Mouse (Mus musculus): ENCODE results near the gene Slc3a1. TPM values are rescaled to one million over a fixed set of nuclear protein-coding genes. Genes with fewer than 3 reads are reported as not detected.

Gene Slc3a1
- polyA plus RNA-seq, 1 experiment from 2014 or later, result 7.8 TPM

- WGBS (ENCODE audit: insufficient replicate concordance), result 44% methylated on average over 2 of the region's 2 CpGs
- Histone ChIP-seq H3K4me3 (ENCODE audit: low read depth, low read length) (no peak overlapping the region), H3K4me1 (ENCODE audit: insufficient read depth) (peaks cover 9% of the 10 kb centered on the region)
Observed at GRCm38 (mm10) chr17:85085335-85085734, 57.2 kb downstream of the Slc3a1 start.

DNA sequence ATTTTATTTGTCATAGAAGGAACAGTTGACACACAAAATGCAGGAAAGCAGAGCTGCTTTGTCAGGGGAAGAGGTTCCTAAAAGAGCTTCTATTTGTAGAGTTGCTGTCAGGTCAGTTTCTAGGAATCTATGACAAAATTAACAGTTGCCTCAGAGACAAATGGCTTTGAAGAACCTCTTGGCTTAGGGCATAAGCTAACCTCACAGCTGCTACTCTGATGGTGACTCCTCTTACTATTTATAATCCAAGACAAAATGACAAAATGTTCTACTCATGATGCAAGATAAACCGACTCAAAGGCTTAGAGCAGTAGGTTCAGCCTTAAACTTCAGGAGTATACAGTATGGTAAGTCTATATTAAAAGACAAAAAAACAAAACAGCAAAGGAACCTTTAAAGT is 58.3 kb downstream of the Slc3a1 start:
- Histone ChIP-seq H3K9me3 (ENCODE audit: low read length) (no peaks in the 10 kb centered on the region), H3K4me3 (ENCODE audit: low read depth, low read length) (no peak overlapping the region), H3K9ac (replicated peaks) (no peak overlapping the region), H3K36me3 (replicated peaks; ENCODE audit: insufficient read depth, low read length) (no peaks in the 10 kb centered on the region), H3K27me3 (ENCODE audit: insufficient read depth, low read length) (no peaks in the 10 kb centered on the region), H3K27ac (ENCODE audit: low read depth) (no peak overlapping the region), H3K4me1 (ENCODE audit: insufficient read depth) (peaks cover 14% of the 10 kb centered on the region), H3K4me2 (ENCODE audit: low read depth, low read length) (no peak overlapping the region)
- TF ChIP-seq EP300 (IDR thresholded peaks at IDR 0.05; ENCODE audit: low read depth) (no peak), CTCF (IDR thresholded peaks at IDR 0.05; ENCODE audit: low read depth) (no peak)
- ATAC-seq (no peak), DNase-seq (no peak)
- 73% methylated on average over 1 of the region's 1 CpGs for WGBS (ENCODE audit: insufficient replicate concordance)

More at GRCm38 (mm10) chr17:85085335-85085734, 57.2 kb downstream of the Slc3a1 start:
- Histone ChIP-seq H3K27me3 (ENCODE audit: insufficient read depth, low read length) (no peaks in the 10 kb centered on the region), H3K4me2 (ENCODE audit: low read depth, low read length) (no peak overlapping the region), H3K9me3 (ENCODE audit: low read length) (no peaks in the 10 kb centered on the region), H3K36me3 (replicated peaks; ENCODE audit: insufficient read depth, low read length) (0 out of 2 replicates have a peak, but pooled peaks cover 4% of the 10 kb centered on the region), H3K9ac (replicated peaks) (no peak overlapping the region), H3K27ac (ENCODE audit: low read depth) (no peak overlapping the region)
- ATAC-seq (no peak), DNase-seq (no peak)
- TF ChIP-seq CTCF (IDR thresholded peaks at IDR 0.05; ENCODE audit: low read depth) (no peak), EP300 (IDR thresholded peaks at IDR 0.05; ENCODE audit: low read depth) (no peak)

DNA sequence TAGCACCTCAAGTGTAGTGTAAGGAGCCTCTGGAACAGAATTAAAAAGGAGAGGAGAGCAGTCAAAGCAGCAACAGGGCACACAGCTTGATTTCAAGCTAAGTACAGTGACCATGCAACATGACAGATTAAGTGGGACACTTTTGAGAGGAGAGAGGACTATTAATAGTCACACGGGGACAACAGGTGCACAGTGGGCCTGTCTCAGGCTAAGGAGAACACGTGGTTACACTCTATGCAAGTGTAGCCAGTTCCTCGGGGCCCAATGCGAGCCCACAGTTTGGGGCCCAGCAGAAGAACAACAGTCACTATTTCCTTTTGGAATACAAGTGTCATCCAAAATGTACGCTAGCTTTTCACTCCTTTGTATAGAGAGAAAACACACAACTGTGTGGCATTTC is 59.4 kb downstream of the Slc3a1 start:
- WGBS (ENCODE audit: insufficient replicate concordance), result 82% methylated on average over 5 of the region's 5 CpGs
- Histone ChIP-seq H3K27ac (ENCODE audit: low read depth) (no peak overlapping the region), H3K4me2 (ENCODE audit: low read depth, low read length) (no peak overlapping the region), H3K4me3 (ENCODE audit: low read depth, low read length) (no peak overlapping the region), H3K4me1 (ENCODE audit: insufficient read depth) (peaks cover 17% of the 10 kb centered on the region), H3K9me3 (ENCODE audit: low read length) (no peaks in the 10 kb centered on the region), H3K9ac (replicated peaks) (no peak overlapping the region), H3K36me3 (replicated peaks; ENCODE audit: insufficient read depth, low read length) (no peaks in the 10 kb centered on the region), H3K27me3 (ENCODE audit: insufficient read depth, low read length) (no peaks in the 10 kb centered on the region)
- no peak for ATAC-seq
- TF ChIP-seq CTCF (IDR thresholded peaks at IDR 0.05; ENCODE audit: low read depth), result no peak
- no peak for TF ChIP-seq EP300 (IDR thresholded peaks at IDR 0.05; ENCODE audit: low read depth)
- DNase-seq, result no peak

DNA sequence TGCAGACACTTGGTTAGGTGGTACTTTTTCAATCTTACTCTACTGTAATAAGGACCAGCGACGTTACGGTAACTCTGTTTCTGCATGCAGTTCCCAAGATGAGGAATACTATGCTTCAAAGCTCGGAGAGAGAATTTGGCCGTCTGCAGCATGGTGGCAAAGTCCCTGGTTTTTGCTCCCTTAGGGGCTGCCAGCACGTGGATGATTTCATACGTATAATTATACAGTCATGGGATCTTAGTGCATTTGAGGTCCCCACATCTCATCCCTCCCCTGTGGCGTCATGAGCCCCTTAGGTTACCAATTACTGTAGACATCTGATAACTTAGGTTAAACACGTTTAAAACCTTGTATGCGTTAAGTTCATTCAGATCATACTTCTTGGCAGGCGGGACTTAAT is 60.2 kb downstream of the Slc3a1 start:
- no peak overlapping the region for H3K4me2 ChIP-seq (ENCODE audit: low read depth, low read length)
- DNase-seq, result no peak
- TF ChIP-seq EP300 (IDR thresholded peaks at IDR 0.05; ENCODE audit: low read depth) (no peak), CTCF (IDR thresholded peaks at IDR 0.05; ENCODE audit: low read depth) (no peak)
- H3K36me3 ChIP-seq (replicated peaks; ENCODE audit: insufficient read depth, low read length), result no peaks in the 10 kb centered on the region
- H3K4me3 ChIP-seq (ENCODE audit: low read depth, low read length), result no peak overlapping the region
- H3K4me1 ChIP-seq (ENCODE audit: insufficient read depth), result peaks cover 17% of the 10 kb centered on the region
- no peaks in the 10 kb centered on the region for H3K9me3 ChIP-seq (ENCODE audit: low read length)
- no peak for ATAC-seq
- H3K27ac ChIP-seq (ENCODE audit: low read depth), result no peak overlapping the region
- H3K9ac ChIP-seq (replicated peaks), result no peak overlapping the region
- 87% methylated on average over 11 of the region's 11 CpGs for WGBS (ENCODE audit: insufficient replicate concordance)
- H3K27me3 ChIP-seq (ENCODE audit: insufficient read depth, low read length), result no peaks in the 10 kb centered on the region

DNA sequence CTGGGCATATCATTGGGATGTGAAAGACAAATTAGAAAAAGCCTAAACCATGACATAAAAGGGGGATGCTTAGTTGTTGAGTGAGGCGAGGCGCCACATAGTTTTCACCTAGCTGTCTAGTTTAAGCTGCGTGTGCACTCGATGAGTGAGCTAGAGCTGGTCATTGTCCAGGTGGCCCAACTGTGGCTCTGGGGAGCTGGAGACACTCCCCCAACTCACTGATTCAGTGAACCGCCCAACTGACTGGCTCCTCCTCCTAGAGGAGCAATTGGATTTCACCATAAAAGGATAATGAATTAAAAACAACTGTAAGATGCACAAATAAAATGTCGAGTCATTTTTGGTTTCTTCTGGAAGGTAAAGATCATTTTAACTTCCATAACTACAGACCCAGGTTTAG is 60.8 kb downstream of the Slc3a1 start:
- ATAC-seq (no peak), DNase-seq (no peak)
- TF ChIP-seq CTCF (IDR thresholded peaks at IDR 0.05; ENCODE audit: low read depth) (no peak), EP300 (IDR thresholded peaks at IDR 0.05; ENCODE audit: low read depth) (no peak)
- 60% methylated on average over 6 of the region's 6 CpGs for WGBS (ENCODE audit: insufficient replicate concordance)
- Histone ChIP-seq H3K4me3 (ENCODE audit: low read depth, low read length) (peak overlapping the region; percentile 79; the same call in 1 of the 2 replicates), H3K27ac (ENCODE audit: low read depth) (no peak overlapping the region), H3K9me3 (ENCODE audit: low read length) (no peaks in the 10 kb centered on the region), H3K4me1 (ENCODE audit: insufficient read depth) (peaks cover 17% of the 10 kb centered on the region), H3K36me3 (replicated peaks; ENCODE audit: insufficient read depth, low read length) (no peaks in the 10 kb centered on the region), H3K4me2 (ENCODE audit: low read depth, low read length) (peak overlapping the region; percentile 94), H3K27me3 (ENCODE audit: insufficient read depth, low read length) (no peaks in the 10 kb centered on the region), H3K9ac (replicated peaks) (no peak overlapping the region; the same call in 1 of the 2 replicates)

GRCm38 (mm10) chr17:85089621-85090020 is 61.4 kb downstream of the Slc3a1 start:
- WGBS (ENCODE audit: insufficient replicate concordance), result under 1% methylated on average over 16 of the region's 16 CpGs
- no peaks in the 10 kb centered on the region for H3K36me3 ChIP-seq (replicated peaks; ENCODE audit: insufficient read depth, low read length)
- H3K27me3 ChIP-seq (ENCODE audit: insufficient read depth, low read length), result no peaks in the 10 kb centered on the region
- no peak for TF ChIP-seq CTCF (IDR thresholded peaks at IDR 0.05; ENCODE audit: low read depth)
- TF ChIP-seq EP300 (IDR thresholded peaks at IDR 0.05; ENCODE audit: low read depth), result no peak
- peak overlapping the region; percentile 71 for H3K27ac ChIP-seq (ENCODE audit: low read depth)
- H3K4me2 ChIP-seq (ENCODE audit: low read depth, low read length), result peak overlapping the region; percentile 94
- no peaks in the 10 kb centered on the region for H3K9me3 ChIP-seq (ENCODE audit: low read length)
- H3K4me1 ChIP-seq (ENCODE audit: insufficient read depth), result peaks cover 17% of the 10 kb centered on the region
- peak overlapping the region; percentile 81 for H3K9ac ChIP-seq (replicated peaks)
- peak overlapping the region; percentile 79 for H3K4me3 ChIP-seq (ENCODE audit: low read depth, low read length)
- ATAC-seq, result no peak
- DNase-seq, result no peak
